In genomic region chr11:120948328-120948727, GRCm38 (mm10) we compare ENCODE assay signal across 7 mouse cellular contexts. TPM values are rescaled to one million over a fixed set of nuclear protein-coding genes. Genes with fewer than 3 reads are reported as not detected.
DNase-seq lines count a peak whose midpoint lies in the region; ATAC-seq and TF ChIP-seq lines count a peak whose summit lies in the region.

Gene Slc16a3 (plus strand): TSS chr11:120948480.

- H3K36me3 ChIP-seq in thymus, adult 2 months (ENCODE audit: control insufficient read depth, insufficient read depth, low read length): no peaks in the 10 kb centered on the region
- H3K36me3 ChIP-seq in forebrain, embryonic 14.5 days (ENCODE audit: control insufficient read depth, insufficient read depth, low read length): no peaks in the 10 kb centered on the region
- no peaks in the 10 kb centered on the region for H3K36me3 ChIP-seq in midbrain, postnatal 0 days (ENCODE audit: insufficient read depth, low read length)

- TF ChIP-seq CTCF in thymus, adult 2 months (IDR thresholded peaks at IDR 0.05; ENCODE audit: borderline replicate concordance, control insufficient read depth, extremely low read depth, insufficient read depth, low read length, poor library complexity): no peak
- TF ChIP-seq CTCF in midbrain, postnatal 0 days (IDR thresholded peaks at IDR 0.05): no peak

- DNase-seq in thymus, adult 2 months: peak; percentile 23
- DNase-seq in thymus, postnatal 36 days: no peak
- no peak for DNase-seq in forebrain, embryonic 14.5 days (ENCODE audit: low spot score)
- DNase-seq in large intestine, adult 2 months (ENCODE audit: low read depth, low spot score): no peak
- no peak for DNase-seq in midbrain, postnatal 0 days (ENCODE audit: low spot score)
- DNase-seq in right cerebral cortex, postnatal 10 days (ENCODE audit: low spot score in 2 of 2): no peak
- no peak for DNase-seq in right cerebral cortex, postnatal 36 days (ENCODE audit: low spot score in 2 of 2)

- H3K4me2 ChIP-seq in forebrain, embryonic 14.5 days (ENCODE audit: low read length): peak within 1 kb of the TSS; percentile 65
- peak within 1 kb of the TSS; percentile 51 for H3K4me2 ChIP-seq in midbrain, postnatal 0 days (ENCODE audit: low read depth, low read length, poor library complexity, severe bottlenecking)

- no peaks in the 10 kb centered on the region; the same call in 1 of the 2 replicates for H3K27me3 ChIP-seq in thymus, adult 2 months (ENCODE audit: control insufficient read depth, insufficient read depth, low read length)
- H3K27me3 ChIP-seq in forebrain, embryonic 14.5 days (replicated peaks; ENCODE audit: control insufficient read depth, insufficient read depth, low read length): peaks cover 21% of the 10 kb centered on the region
- H3K27me3 ChIP-seq in midbrain, postnatal 0 days (ENCODE audit: insufficient read depth, low read length): peaks cover 25% of the 10 kb centered on the region

- TF ChIP-seq POLR2A in thymus, adult 2 months (IDR thresholded peaks at IDR 0.05; ENCODE audit: control insufficient read depth, extremely low read depth, insufficient read depth, low read length, poor library complexity): no peak

- peak within 1 kb of the TSS; percentile 50 for H3K9ac ChIP-seq in forebrain, embryonic 14.5 days (ENCODE audit: low read length)
- H3K9ac ChIP-seq in midbrain, postnatal 0 days (replicated peaks; ENCODE audit: low read length, poor library complexity, severe bottlenecking): 0 out of 2 replicates have a peak within 1 kb of the TSS, but pooled peaks have one; percentile 19

- peak within 1 kb of the TSS; percentile 41 for H3K4me3 ChIP-seq in thymus, adult 2 months (ENCODE audit: control insufficient read depth, insufficient read depth, low read length)
- peak within 1 kb of the TSS; percentile 43 for H3K4me3 ChIP-seq in forebrain, embryonic 14.5 days (ENCODE audit: low read depth, low read length)
- H3K4me3 ChIP-seq in midbrain, postnatal 0 days (ENCODE audit: low read depth, low read length): peak within 1 kb of the TSS; percentile 35

- H3K27ac ChIP-seq in thymus, adult 2 months (ENCODE audit: control insufficient read depth, insufficient read depth, low read length): no peak within 1 kb of the TSS
- H3K27ac ChIP-seq in forebrain, embryonic 14.5 days (ENCODE audit: low read depth, low read length): no peak within 1 kb of the TSS
- H3K27ac ChIP-seq in midbrain, postnatal 0 days (ENCODE audit: low read depth, low read length): no peak within 1 kb of the TSS

- H3K9me3 ChIP-seq in forebrain, embryonic 14.5 days (replicated peaks; ENCODE audit: control insufficient read depth, low read length): no peaks in the 10 kb centered on the region
- no peaks in the 10 kb centered on the region for H3K9me3 ChIP-seq in midbrain, postnatal 0 days (ENCODE audit: low read length)

- 6% methylated on average over 12 of the region's 12 CpGs for WGBS in thymus, adult 2 months
- 41% methylated on average over 12 of the region's 12 CpGs for whole genome bisulfite sequencing in forebrain, embryonic 14.5 days
- WGBS in large intestine, adult 2 months: 11% methylated on average over 12 of the region's 12 CpGs
- 40% methylated on average over 12 of the region's 12 CpGs for WGBS in midbrain, postnatal 0 days

- no peak for ATAC-seq in forebrain, embryonic 14.5 days
- no peak for ATAC-seq in midbrain, postnatal 0 days (ENCODE audit: low FRiP score)

- H3K4me1 ChIP-seq in thymus, adult 2 months (replicated peaks; ENCODE audit: control insufficient read depth, insufficient read depth, low read length): peaks cover 25% of the 10 kb centered on the region
- peaks cover 23% of the 10 kb centered on the region for H3K4me1 ChIP-seq in forebrain, embryonic 14.5 days (ENCODE audit: control insufficient read depth, insufficient read depth, low read length)
- H3K4me1 ChIP-seq in midbrain, postnatal 0 days (ENCODE audit: insufficient read depth, low read length): 0 out of 2 replicates have a peak, but pooled peaks cover 11% of the 10 kb centered on the region

RNA-seq across cellular contexts. Expression of gene Slc16a3, which starts in this region (rescaled TPM):
- 8.0 and 8.5 TPM in 2 replicates for polyA plus RNA-seq in thymus, adult 2 months (2012; rRNA removed)
- polyA plus RNA-seq in forebrain, embryonic 14.5 days (2014; fragmentation: Nextera tagmentation; extraction: Ambion mirVana): 3.8 and 5.6 TPM in 2 replicates
- polyA plus RNA-seq in large intestine, adult 2 months (2012; rRNA removed): 12.8 and 36.6 TPM in 2 replicates
- 14.6 and 20.2 TPM in 2 replicates for total RNA-seq in midbrain, postnatal 0 days (2014; rRNA removed)
- 3.2 and 4.1 TPM in 2 replicates for polyA plus RNA-seq in midbrain, postnatal 0 days (2015; fragmentation: Nextera tagmentation; extraction: Ambion mirVana)
